Mouse (Mus musculus): Measurements from ENCODE around the gene Tgfbr1. TPM values are rescaled to one million over a fixed set of nuclear protein-coding genes. Genes with fewer than 3 reads are reported as not detected.

The Tgfbr1 gene
- polyA plus RNA-seq (2011; ENCODE audit: insufficient read depth, insufficient read length, low read depth, missing spikeins), result 19.5 and 20.7 TPM in 2 replicates

- Histone ChIP-seq H3K27ac (ENCODE audit: insufficient read depth, low read length) (no peak within 1 kb of the TSS), H3K4me3 (ENCODE audit: low read depth, low read length) (peak within 1 kb of the TSS; percentile 90), H3K27me3 (ENCODE audit: control insufficient read depth, insufficient read depth, low read length, poor library complexity, severe bottlenecking) (0 out of 2 replicates have a peak, but pooled peaks cover 3% of the 10 kb centered on the region), H3K9me3 (replicated peaks; ENCODE audit: control insufficient read depth, insufficient read depth, low read length, poor library complexity, severe bottlenecking) (no peaks in the 10 kb centered on the region), H3K36me3 (ENCODE audit: control insufficient read depth, insufficient read depth, low read length, poor library complexity, severe bottlenecking) (no peaks in the 10 kb centered on the region), H3K4me1 (ENCODE audit: control insufficient read depth, insufficient read depth, low read length) (peaks cover 3% of the 10 kb centered on the region), H3K9ac (ENCODE audit: low read depth, poor library complexity, severe bottlenecking) (peak within 1 kb of the TSS; percentile 95)
- TF ChIP-seq POLR2A (IDR thresholded peaks at IDR 0.05; ENCODE audit: insufficient read depth, low read length), result no peak
Observed at GRCm38 (mm10) chr4:47352803-47353388, at the start of gene Tgfbr1. Tgfbr1 (plus strand) TSS chr4:47353222.

GRCm38 (mm10) chr4:47303340-47303998 is 49.6 kb upstream of the Tgfbr1 start:
- Histone ChIP-seq H3K27ac (ENCODE audit: insufficient read depth, low read length) (no peak overlapping the region), H3K4me3 (ENCODE audit: low read depth, low read length) (no peak overlapping the region), H3K9ac (ENCODE audit: low read depth, poor library complexity, severe bottlenecking) (no peak overlapping the region), H3K36me3 (ENCODE audit: control insufficient read depth, insufficient read depth, low read length, poor library complexity, severe bottlenecking) (no peaks in the 10 kb centered on the region), H3K27me3 (ENCODE audit: control insufficient read depth, insufficient read depth, low read length, poor library complexity, severe bottlenecking) (no peaks in the 10 kb centered on the region), H3K9me3 (replicated peaks; ENCODE audit: control insufficient read depth, insufficient read depth, low read length, poor library complexity, severe bottlenecking) (peaks cover 6% of the 10 kb centered on the region), H3K4me1 (ENCODE audit: control insufficient read depth, insufficient read depth, low read length) (no peaks in the 10 kb centered on the region)
- no peak for TF ChIP-seq POLR2A (IDR thresholded peaks at IDR 0.05; ENCODE audit: insufficient read depth, low read length)
- no peak for TF ChIP-seq CTCF (IDR thresholded peaks at IDR 0.05; ENCODE audit: low read depth, low read length)
- TF ChIP-seq EP300 (IDR thresholded peaks at IDR 0.05; ENCODE audit: insufficient read depth, low read depth, low read length), result no peak

GRCm38 (mm10) chr4:47309886-47310625 is 43.0 kb upstream of the Tgfbr1 start:
- Histone ChIP-seq H3K27me3 (ENCODE audit: control insufficient read depth, insufficient read depth, low read length, poor library complexity, severe bottlenecking) (no peaks in the 10 kb centered on the region), H3K4me3 (ENCODE audit: low read depth, low read length) (no peak overlapping the region), H3K4me1 (ENCODE audit: control insufficient read depth, insufficient read depth, low read length) (no peaks in the 10 kb centered on the region), H3K9ac (ENCODE audit: low read depth, poor library complexity, severe bottlenecking) (no peak overlapping the region), H3K27ac (ENCODE audit: insufficient read depth, low read length) (no peak overlapping the region), H3K36me3 (ENCODE audit: control insufficient read depth, insufficient read depth, low read length, poor library complexity, severe bottlenecking) (no peaks in the 10 kb centered on the region), H3K9me3 (replicated peaks; ENCODE audit: control insufficient read depth, insufficient read depth, low read length, poor library complexity, severe bottlenecking) (no peaks in the 10 kb centered on the region)
- no peak for TF ChIP-seq CTCF (IDR thresholded peaks at IDR 0.05; ENCODE audit: low read depth, low read length)
- TF ChIP-seq POLR2A (IDR thresholded peaks at IDR 0.05; ENCODE audit: insufficient read depth, low read length), result no peak
- no peak for TF ChIP-seq EP300 (IDR thresholded peaks at IDR 0.05; ENCODE audit: insufficient read depth, low read depth, low read length)

- Histone ChIP-seq H3K27ac (ENCODE audit: insufficient read depth, low read length) (no peak overlapping the region), H3K4me3 (ENCODE audit: low read depth, low read length) (no peak overlapping the region), H3K9me3 (replicated peaks; ENCODE audit: control insufficient read depth, insufficient read depth, low read length, poor library complexity, severe bottlenecking) (no peaks in the 10 kb centered on the region), H3K27me3 (ENCODE audit: control insufficient read depth, insufficient read depth, low read length, poor library complexity, severe bottlenecking) (no peaks in the 10 kb centered on the region), H3K4me1 (ENCODE audit: control insufficient read depth, insufficient read depth, low read length) (no peaks in the 10 kb centered on the region), H3K9ac (ENCODE audit: low read depth, poor library complexity, severe bottlenecking) (no peak overlapping the region), H3K36me3 (ENCODE audit: control insufficient read depth, insufficient read depth, low read length, poor library complexity, severe bottlenecking) (no peaks in the 10 kb centered on the region)
- no peak for TF ChIP-seq CTCF (IDR thresholded peaks at IDR 0.05; ENCODE audit: low read depth, low read length)
Observed at GRCm38 (mm10) chr4:47310812-47311211, 42.2 kb upstream of the Tgfbr1 start.

GRCm38 (mm10) chr4:47311467-47311866 is 41.6 kb upstream of the Tgfbr1 start:
- Histone ChIP-seq H3K4me3 (ENCODE audit: low read depth, low read length) (no peak overlapping the region), H3K9me3 (replicated peaks; ENCODE audit: control insufficient read depth, insufficient read depth, low read length, poor library complexity, severe bottlenecking) (no peaks in the 10 kb centered on the region), H3K27me3 (ENCODE audit: control insufficient read depth, insufficient read depth, low read length, poor library complexity, severe bottlenecking) (no peaks in the 10 kb centered on the region), H3K36me3 (ENCODE audit: control insufficient read depth, insufficient read depth, low read length, poor library complexity, severe bottlenecking) (no peaks in the 10 kb centered on the region), H3K4me1 (ENCODE audit: control insufficient read depth, insufficient read depth, low read length) (no peaks in the 10 kb centered on the region), H3K27ac (ENCODE audit: insufficient read depth, low read length) (no peak overlapping the region), H3K9ac (ENCODE audit: low read depth, poor library complexity, severe bottlenecking) (no peak overlapping the region)
- TF ChIP-seq CTCF (IDR thresholded peaks at IDR 0.05; ENCODE audit: low read depth, low read length) (no peak), EP300 (IDR thresholded peaks at IDR 0.05; ENCODE audit: insufficient read depth, low read depth, low read length) (no peak), POLR2A (IDR thresholded peaks at IDR 0.05; ENCODE audit: insufficient read depth, low read length) (no peak)

DNA sequence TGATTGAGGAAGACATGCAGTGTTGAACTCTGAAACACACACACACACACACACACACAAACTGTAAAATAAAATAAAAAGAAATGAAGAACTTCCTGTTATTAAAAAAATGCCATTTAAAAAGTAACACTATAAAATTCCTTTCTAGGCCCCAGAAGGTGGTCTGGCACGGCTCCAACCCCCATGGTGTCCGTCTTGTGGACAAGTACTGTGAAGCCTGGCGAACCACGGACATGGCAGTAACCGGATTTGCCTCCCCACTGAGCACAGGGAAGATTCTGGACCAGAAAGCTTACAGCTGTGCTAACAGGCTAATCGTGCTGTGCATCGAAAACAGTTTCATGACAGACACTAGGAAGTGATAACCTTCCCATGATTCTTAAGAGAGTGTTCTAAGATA is 41.1 kb upstream of the Tgfbr1 start:
- Histone ChIP-seq H3K4me3 (ENCODE audit: low read depth, low read length) (no peak overlapping the region), H3K4me1 (ENCODE audit: control insufficient read depth, insufficient read depth, low read length) (no peaks in the 10 kb centered on the region), H3K9ac (ENCODE audit: low read depth, poor library complexity, severe bottlenecking) (no peak overlapping the region), H3K27me3 (ENCODE audit: control insufficient read depth, insufficient read depth, low read length, poor library complexity, severe bottlenecking) (no peaks in the 10 kb centered on the region), H3K9me3 (replicated peaks; ENCODE audit: control insufficient read depth, insufficient read depth, low read length, poor library complexity, severe bottlenecking) (no peaks in the 10 kb centered on the region), H3K27ac (ENCODE audit: insufficient read depth, low read length) (no peak overlapping the region), H3K36me3 (ENCODE audit: control insufficient read depth, insufficient read depth, low read length, poor library complexity, severe bottlenecking) (no peaks in the 10 kb centered on the region)
- TF ChIP-seq CTCF (IDR thresholded peaks at IDR 0.05; ENCODE audit: low read depth, low read length) (no peak), EP300 (IDR thresholded peaks at IDR 0.05; ENCODE audit: insufficient read depth, low read depth, low read length) (no peak), POLR2A (IDR thresholded peaks at IDR 0.05; ENCODE audit: insufficient read depth, low read length) (no peak)
